In genomic region chr4:150346651-150347386, GRCm38 (mm10) we compare ENCODE assay signal across 10 mouse cellular contexts.
DNase-seq lines count a peak whose midpoint lies in the region; ATAC-seq and TF ChIP-seq lines count a peak whose summit lies in the region.
"Had no signal": no experiment of that assay in that cellular context is flagged by ENCODE, and none has a peak within 500 bp of the region (broad histone marks: within the 10 kb centered on the region; RNA-seq: fewer than 3 reads in every experiment).

No protein-coding gene starts in this region.

- no peaks in the 10 kb centered on the region for H3K9me3 ChIP-seq in heart, embryonic 15.5 days (replicated peaks)
- H3K9me3 ChIP-seq in heart, embryonic 10.5 days, result no peaks in the 10 kb centered on the region
- no peaks in the 10 kb centered on the region for H3K9me3 ChIP-seq in hindbrain, embryonic 10.5 days

- TF ChIP-seq CTCF in small intestine, adult 2 months (IDR thresholded peaks at IDR 0.05; ENCODE audit: extremely low read depth, insufficient read length, insufficient replicate concordance, low read depth, low read length), result 0 out of 2 replicates have a peak, but pooled peaks have one; percentile 12

- intact Hi-C loops in heart, postnatal 36 days (cut with DNase I), result loop anchor here (1.0 to 2.0 kb wide), 2 partner anchors 118 to 280 kb away; no protein-coding TSS in a partner anchor

- H3K36me3 ChIP-seq in heart, embryonic 15.5 days, result no peaks in the 10 kb centered on the region
- H3K36me3 ChIP-seq in heart, embryonic 10.5 days, result no peaks in the 10 kb centered on the region
- H3K36me3 ChIP-seq in hindbrain, embryonic 10.5 days, result 0 out of 2 replicates have a peak, but pooled peaks cover 3% of the 10 kb centered on the region
- no peaks in the 10 kb centered on the region; the same call in 1 of the 2 replicates for H3K36me3 ChIP-seq in small intestine, adult 2 months (ENCODE audit: control insufficient read depth, insufficient read depth, low read length)

- no peak overlapping the region for H3K9ac ChIP-seq in heart, embryonic 15.5 days

- no peak overlapping the region for H3K4me2 ChIP-seq in heart, embryonic 15.5 days

- H3K27me3 ChIP-seq in heart, embryonic 15.5 days, result no peaks in the 10 kb centered on the region
- H3K27me3 ChIP-seq in heart, embryonic 10.5 days (ENCODE audit: insufficient read depth, poor library complexity, severe bottlenecking), result no peaks in the 10 kb centered on the region
- H3K27me3 ChIP-seq in hindbrain, embryonic 10.5 days (ENCODE audit: insufficient read depth, poor library complexity, severe bottlenecking), result no peaks in the 10 kb centered on the region
- H3K27me3 ChIP-seq in small intestine, adult 2 months (ENCODE audit: control insufficient read depth, insufficient read depth, low read length), result no peaks in the 10 kb centered on the region

- peaks cover 29% of the 10 kb centered on the region for H3K4me1 ChIP-seq in heart, embryonic 15.5 days (replicated peaks)
- peaks cover 25% of the 10 kb centered on the region for H3K4me1 ChIP-seq in heart, embryonic 10.5 days
- H3K4me1 ChIP-seq in hindbrain, embryonic 10.5 days (replicated peaks), result peaks cover 59% of the 10 kb centered on the region
- H3K4me1 ChIP-seq in small intestine, adult 2 months (ENCODE audit: control insufficient read depth, insufficient read depth, insufficient read length, low read length), result peaks cover 5% of the 10 kb centered on the region

- WGBS in heart, embryonic 15.5 days, result 32% methylated on average over 4 of the region's 4 CpGs
- WGBS in heart, embryonic 10.5 days, result 13% methylated on average over 4 of the region's 4 CpGs
- WGBS in hindbrain, embryonic 10.5 days, result 5% methylated on average over 4 of the region's 4 CpGs
- 23% methylated on average over 4 of the region's 4 CpGs for WGBS in small intestine, adult 2 months

- no peak for ATAC-seq in heart, embryonic 15.5 days (replicated peaks; ENCODE audit: insufficient number of reproducible peaks, insufficient read depth, low FRiP score, low read depth)

- H3K4me3 ChIP-seq in heart, embryonic 15.5 days, result no peak overlapping the region
- H3K4me3 ChIP-seq in heart, embryonic 10.5 days, result no peak overlapping the region; the same call in 1 of the 2 replicates
- no peak overlapping the region for H3K4me3 ChIP-seq in hindbrain, embryonic 10.5 days
- peak overlapping the region; percentile 52 for H3K4me3 ChIP-seq in small intestine, adult 2 months (ENCODE audit: low read depth, low read length)
- H3K4me3 ChIP-seq: layer of hippocampus, adult 2 months; myocyte had no signal

- no peak for TF ChIP-seq POLR2A in small intestine, adult 2 months (IDR thresholded peaks at IDR 0.05; ENCODE audit: low read depth, low read length)

- no peak for DNase-seq in heart, embryonic 10.5 days (ENCODE audit: low spot score)
- peak; percentile 58 for DNase-seq in hindbrain, embryonic 10.5 days (ENCODE audit: low spot score)
- peak; percentile 53 to 65 for DNase-seq in kidney, postnatal 36 days
- DNase-seq in urinary bladder, postnatal 14 days (ENCODE audit: low spot score), result no peak
- DNase-seq in heart, postnatal 36 days, result no peak
- DNase-seq in right cerebral cortex, adult 2 months (ENCODE audit: low spot score in 2 of 2), result no peak

- H3K27ac ChIP-seq in heart, embryonic 15.5 days, result 0 out of 2 replicates have a peak overlapping the region, but pooled peaks have one; percentile 28
- H3K27ac ChIP-seq in heart, embryonic 10.5 days, result no peak overlapping the region
- peak overlapping the region; percentile 60; the same call in 1 of the 2 replicates for H3K27ac ChIP-seq in hindbrain, embryonic 10.5 days
- H3K27ac ChIP-seq in small intestine, adult 2 months (ENCODE audit: insufficient read depth, low read depth, low read length), result peak overlapping the region; percentile 73

Comparison
In these comparisons a context has a peak if more than half of its experiments do, and no peak if none do; other contexts are left out.
1. DNase-seq: peak in hindbrain, embryonic 10.5 days (single experiment) and kidney, postnatal 36 days (2 of 2); none in heart, embryonic 10.5 days (single experiment), urinary bladder, postnatal 14 days (single experiment), heart, postnatal 36 days (0 of 2) and right cerebral cortex, adult 2 months (0 of 2).